Mouse (Mus musculus) bone marrow, adult 2 months (tissue): Measurements from ENCODE around the gene Eif4g3.

Source experiments
- CTCF ChIP-seq: fragments of 200-500 bp; IDR thresholded peaks from 2 replicates; pipeline ENCODE4 v1.5.1; 2011; ENCODE audit warnings: low read length, control low read depth; ENCODE audit not compliant: control insufficient read depth, insufficient read depth
- POLR2A ChIP-seq: fragments of 200-500 bp; IDR thresholded peaks from 2 replicates; pipeline ENCODE4 v1.6.1; 2011; ENCODE audit warnings: low read depth, mild to moderate bottlenecking, control low read depth, low read length, borderline replicate concordance; ENCODE audit not compliant: control insufficient read depth

DNA sequence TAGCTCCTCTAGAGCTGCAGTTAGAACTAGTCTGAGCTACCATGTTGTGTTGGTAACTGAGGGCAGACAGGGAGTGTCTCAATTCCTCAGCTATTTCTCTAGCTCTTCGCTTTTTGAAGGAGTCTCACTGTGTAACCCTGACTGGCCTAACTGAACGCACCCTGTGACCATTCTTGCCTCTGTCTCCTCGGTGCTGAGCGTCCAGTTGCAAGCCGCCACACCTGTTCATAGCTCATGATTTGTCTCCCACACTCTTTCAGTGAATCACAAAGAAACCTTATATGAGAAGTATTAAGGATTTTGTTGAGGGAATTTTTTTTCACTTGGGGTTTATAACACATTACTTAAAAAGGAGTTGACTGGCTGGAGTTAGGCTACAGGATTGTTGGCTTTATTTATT, 49.8 kb downstream of the Eif4g3 start:
- TF ChIP-seq CTCF (no peak), POLR2A (no peak)
